Mouse (Mus musculus): ENCODE measurements around the gene Mcfd2.
"Not testable (repeated sequence)": the region's sequence is repeated elsewhere in the genome, so short reads cannot be mapped to it uniquely, and the experiment has no call there.

Gene Mcfd2

GRCm38 (mm10) chr17:87265792-87266186 is at the start of gene Mcfd2:
Gene Mcfd2, minus strand, starts transcription at chr17:87265935.
- DNase-seq (ENCODE audit: low spot score in 2 of 2), result peak; percentile 94 to 95

DNA sequence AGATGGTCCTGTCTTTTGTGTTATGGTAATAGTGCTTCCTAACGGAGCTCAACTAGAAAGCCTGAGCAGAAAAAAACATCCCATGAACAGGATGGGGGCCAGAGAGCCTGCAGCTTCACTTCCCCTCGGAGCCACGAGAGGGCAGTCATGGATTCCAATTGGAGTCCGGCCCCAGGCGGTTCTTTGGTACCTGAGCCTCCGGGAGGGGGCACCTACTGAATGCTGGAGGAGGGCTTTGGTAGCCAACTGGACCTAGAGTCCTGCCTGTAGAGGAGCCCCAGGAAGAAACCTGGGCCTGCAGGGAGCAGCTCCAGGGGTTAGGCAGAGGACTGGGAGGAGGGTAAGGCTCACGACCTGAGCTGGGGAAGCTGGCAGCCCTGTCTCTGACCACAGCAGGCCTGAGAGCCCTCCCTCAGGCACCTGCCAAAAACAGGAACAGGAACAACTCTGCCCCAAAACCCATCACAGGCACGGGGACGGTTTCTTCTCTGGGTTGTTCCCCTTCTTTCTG is 49.3 kb upstream of the Mcfd2 start:
- peak; percentile 88 for DNase-seq (ENCODE audit: low spot score in 2 of 2)

- peak; percentile 51 to 61 for DNase-seq (ENCODE audit: low spot score in 2 of 2)
Measured at GRCm38 (mm10) chr17:87314530-87314946, 48.8 kb upstream of the Mcfd2 start.

DNA sequence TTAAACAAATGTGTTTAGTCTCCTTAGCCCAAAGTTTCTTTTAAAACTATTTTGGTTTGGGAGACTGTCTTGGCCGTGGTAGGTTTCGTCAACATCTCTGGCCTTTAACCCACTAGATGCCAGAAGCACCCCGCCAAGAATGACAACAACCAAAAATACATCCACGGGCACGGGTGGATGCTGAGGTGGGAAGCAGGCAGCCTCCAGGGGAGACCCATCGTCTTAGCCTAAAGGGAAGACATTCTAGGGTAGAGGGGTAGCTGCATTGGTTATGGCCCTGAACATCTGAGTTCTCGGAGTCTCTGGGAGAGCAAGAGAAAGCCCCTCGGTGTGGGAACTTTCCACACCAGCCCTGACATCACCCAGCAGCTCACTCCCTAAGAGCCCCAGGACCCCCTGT is 48.4 kb upstream of the Mcfd2 start:
- no peak for DNase-seq (ENCODE audit: low spot score in 2 of 2)

DNA sequence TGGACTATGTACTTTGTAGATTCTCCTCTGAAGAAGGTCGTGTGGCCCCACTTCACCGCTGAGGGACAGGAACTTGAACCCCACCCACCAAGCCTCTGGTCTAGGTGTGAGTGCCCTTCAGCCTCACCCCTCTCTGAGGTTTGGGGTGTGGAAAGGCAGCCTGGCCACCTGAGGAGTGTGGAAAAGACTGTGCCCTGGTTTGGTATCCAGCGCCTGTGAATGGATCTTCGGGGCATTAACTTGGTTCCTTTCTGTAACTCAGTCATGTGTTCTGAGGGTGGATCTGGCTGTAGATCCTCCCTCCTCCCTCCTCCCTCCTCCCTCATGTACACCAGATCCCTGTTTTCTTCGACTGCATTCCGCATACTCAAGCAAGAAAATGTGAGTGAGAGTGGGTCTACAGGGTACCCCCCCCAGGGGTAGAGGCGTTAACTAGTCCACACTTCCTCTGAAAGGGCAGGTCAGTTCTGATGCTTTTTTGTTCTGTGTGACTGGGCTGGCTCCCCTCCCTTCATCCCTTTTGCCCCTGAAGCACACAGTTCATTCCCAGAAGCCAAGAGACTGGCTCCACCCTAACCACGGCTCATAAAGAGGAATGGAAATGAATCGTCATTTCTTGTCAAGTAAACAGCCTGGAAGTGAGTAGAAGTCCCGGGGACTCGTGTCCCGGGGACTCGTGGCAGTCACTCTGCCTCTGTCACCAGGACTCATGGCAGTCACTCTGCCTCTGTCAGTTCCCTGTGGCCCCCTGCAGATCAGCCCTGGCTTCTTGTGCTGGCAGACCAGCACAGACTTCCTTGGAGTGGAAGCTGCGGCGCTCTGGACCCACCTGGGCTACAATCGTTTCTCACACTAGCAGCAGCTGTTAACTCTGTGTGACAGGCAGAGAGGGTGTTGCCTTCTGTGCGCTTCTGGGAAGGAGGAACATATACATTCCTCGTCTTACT is 47.5 kb upstream of the Mcfd2 start:
- no peak for DNase-seq (ENCODE audit: low spot score in 2 of 2)

DNA sequence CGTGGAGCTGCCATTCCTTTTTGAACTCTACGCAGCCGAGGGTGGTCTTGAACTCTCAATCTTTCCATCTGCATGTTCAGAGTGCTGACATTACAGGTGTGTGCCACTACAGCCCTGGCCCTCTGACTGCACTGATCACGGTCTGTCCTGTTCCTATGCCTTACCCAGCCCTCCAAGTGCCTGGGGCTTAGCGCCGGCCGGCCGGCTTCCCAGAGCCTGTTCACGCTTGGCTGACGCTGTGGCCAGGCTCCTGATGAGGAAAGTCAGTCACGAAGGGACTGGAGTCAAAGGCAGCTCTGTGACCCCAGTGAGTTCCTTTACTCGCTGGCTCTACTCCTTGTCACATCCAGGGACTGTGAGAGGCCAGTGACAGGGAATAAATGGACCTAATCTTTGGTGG is 46.6 kb upstream of the Mcfd2 start:
- no peak for DNase-seq (ENCODE audit: low spot score in 2 of 2)

- no peak for DNase-seq (ENCODE audit: low spot score in 2 of 2)
Measured at GRCm38 (mm10) chr17:87310497-87310896, 44.8 kb upstream of the Mcfd2 start.

- DNase-seq (ENCODE audit: low spot score in 2 of 2), result no peak
Measured at GRCm38 (mm10) chr17:87309073-87309788, 43.5 kb upstream of the Mcfd2 start.

GRCm38 (mm10) chr17:87306746-87307145 is 41.0 kb upstream of the Mcfd2 start:
- no peak for DNase-seq (ENCODE audit: low spot score in 2 of 2)

GRCm38 (mm10) chr17:87305065-87305464 is 39.3 kb upstream of the Mcfd2 start:
- DNase-seq (ENCODE audit: low spot score in 2 of 2), result no peak

DNA sequence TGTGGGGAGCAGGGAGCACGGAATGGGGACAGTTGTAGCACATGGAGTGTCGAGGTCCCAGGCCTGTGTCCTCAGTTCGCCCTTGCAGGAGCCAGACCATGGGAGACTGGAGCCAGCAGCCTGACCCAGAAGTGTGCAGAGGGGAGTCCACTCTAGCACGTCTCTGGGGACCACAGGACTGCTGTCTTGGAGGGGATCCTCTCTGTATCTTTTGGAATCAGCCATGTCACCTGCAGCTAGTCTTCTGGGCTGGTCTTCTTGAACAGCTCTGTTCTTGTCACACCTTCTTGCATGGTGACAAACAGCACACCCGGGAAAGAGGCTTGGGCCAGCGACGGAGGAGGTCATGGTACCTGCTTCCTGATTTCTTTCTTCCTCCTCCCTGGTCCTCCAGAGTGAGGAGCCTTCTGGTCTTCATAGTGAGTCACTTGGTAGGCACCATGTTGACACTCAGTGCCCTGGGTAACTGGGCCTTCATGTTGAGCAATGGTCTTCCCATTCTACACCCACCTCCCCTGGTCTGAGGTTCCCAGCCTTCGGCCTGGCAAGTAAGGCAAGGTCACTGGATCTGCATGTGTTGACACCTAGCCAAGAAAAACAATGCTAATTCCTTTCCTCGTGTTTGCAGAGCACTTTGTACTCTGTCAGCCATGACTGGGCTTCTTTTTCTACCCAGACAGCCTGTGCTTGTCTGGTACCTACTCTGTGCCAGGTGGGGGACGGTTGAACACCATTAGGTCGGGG is 38.6 kb upstream of the Mcfd2 start:
- no peak for DNase-seq (ENCODE audit: low spot score in 2 of 2)

GRCm38 (mm10) chr17:87302014-87302794 is 36.5 kb upstream of the Mcfd2 start:
- no peak for DNase-seq (ENCODE audit: low spot score in 2 of 2)

- DNase-seq (ENCODE audit: low spot score in 2 of 2), result peak; percentile 78 to 81
Measured at GRCm38 (mm10) chr17:87301607-87302006, 35.9 kb upstream of the Mcfd2 start.

DNA sequence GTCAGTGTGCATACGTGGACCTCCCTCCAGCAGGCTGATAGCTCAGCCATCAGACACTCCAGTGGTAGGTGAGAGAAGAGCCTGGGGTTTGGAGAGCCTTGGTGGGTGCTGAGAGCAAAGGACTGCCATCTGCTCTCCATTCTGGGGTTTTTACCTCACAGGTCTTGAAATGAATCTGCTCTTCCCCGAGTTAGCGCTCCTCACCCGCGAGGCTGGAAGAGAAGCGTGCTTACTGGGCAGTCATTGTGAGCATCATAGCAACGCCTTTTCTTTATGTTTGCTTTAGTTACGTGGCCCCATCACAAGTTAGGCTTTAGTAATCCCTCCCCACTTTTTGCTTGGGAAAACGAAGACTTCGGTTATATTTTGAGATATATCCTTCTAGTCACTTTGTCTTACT is 34.6 kb upstream of the Mcfd2 start:
- no peak for DNase-seq (ENCODE audit: low spot score in 2 of 2)

DNA sequence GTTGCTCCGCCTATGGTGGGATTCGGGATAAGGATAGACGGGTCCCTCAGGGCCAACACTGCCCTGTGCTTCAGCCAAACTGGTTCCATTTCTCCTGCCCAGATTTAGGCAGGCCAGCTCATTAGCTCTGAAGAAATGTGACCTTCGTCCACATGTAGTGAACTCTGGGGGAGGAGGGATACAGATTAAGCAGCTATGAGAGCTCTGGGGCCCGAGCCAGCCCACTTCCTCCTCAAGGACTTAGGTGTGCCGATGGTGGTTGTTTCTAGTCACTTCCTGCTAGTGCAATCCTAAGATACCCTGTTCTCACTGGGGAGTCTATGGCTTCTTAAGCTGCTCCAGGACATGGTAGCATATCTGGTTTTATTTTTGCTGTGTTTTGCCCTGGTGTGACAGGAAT is 33.2 kb upstream of the Mcfd2 start:
- peak; percentile 66 to 71 for DNase-seq (ENCODE audit: low spot score in 2 of 2)

GRCm38 (mm10) chr17:87296701-87297100 is 31.0 kb upstream of the Mcfd2 start:
- DNase-seq (ENCODE audit: low spot score in 2 of 2), result not testable (repeated sequence)

DNA sequence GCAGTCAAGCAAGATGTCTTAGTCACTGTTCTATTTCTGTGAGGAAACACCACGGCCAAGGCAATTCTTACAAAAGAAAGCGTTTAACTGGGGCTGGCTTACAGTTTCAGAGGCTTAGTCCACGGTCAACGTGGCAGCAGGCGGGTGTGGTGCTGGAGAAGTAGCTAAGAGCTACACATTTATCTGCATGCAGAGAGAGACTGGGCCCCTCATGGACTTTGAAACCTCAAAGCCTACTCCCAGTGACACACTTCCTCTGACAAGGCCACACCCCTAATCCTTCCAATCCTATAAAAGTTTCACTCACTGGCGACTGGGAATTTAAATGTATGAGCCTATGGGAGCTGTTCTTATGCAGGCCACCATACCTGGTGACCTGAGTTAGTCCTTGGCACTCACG is 30.0 kb upstream of the Mcfd2 start:
- no peak for DNase-seq (ENCODE audit: low spot score in 2 of 2)

DNA sequence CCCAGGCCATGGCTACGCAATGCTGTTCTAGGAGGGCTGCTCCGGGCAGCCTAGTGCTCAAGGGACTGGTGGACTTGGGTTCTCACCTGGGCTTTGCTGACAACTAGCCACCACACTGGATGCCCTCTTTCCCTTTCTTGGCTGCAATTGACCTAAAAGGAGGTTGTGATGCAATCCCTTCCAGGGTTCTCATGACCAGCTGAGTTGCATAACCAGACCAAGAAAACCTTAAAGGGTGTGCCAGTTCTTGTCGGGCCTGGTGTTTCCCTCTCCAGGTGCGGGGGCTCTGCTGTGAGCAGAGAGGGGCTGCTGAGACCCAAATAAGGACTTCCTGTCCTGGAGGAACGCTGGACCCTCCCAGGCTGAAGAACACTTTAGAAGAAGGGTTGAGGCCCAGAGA is 27.4 kb upstream of the Mcfd2 start:
- DNase-seq (ENCODE audit: low spot score in 2 of 2), result no peak

DNA sequence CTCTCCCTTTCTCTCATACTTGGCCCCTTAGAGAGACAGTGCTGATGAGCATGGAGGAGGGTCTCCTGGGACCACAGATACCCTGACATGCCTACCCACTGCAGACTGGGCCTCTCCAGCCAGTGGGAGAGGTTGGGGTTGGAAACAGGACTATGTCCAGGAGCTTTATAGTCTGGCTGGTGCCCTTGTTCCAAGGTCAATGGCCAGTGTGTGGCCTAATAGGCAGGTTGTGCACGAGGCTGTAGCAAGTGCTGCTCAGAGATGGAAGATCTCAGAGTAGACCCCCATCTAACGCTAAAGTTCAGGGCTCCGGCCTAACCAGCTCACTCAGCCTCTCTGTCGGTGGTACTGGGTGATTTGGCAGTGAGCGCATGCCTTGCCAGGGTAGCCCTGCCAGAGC is 26.0 kb upstream of the Mcfd2 start:
- DNase-seq (ENCODE audit: low spot score in 2 of 2), result no peak

DNA sequence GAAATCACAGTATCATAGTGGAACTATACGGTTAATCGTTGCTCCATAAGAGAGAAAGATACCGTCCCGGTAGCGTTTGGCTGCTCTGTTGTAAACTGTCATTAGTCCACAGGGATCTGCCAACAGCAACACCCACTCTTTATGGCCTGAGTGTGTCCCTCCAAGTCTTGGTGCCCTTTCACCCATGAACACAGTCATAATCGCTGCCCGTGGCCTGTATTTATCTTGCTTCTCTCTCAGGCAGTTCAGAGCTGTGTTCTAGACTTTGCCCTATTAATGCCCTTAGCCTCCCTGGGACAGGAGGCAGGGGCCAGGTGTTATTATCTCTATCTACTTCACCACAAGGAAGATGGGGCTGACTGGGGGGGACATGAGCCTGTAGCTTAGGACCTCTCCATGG is 25.3 kb upstream of the Mcfd2 start:
- DNase-seq (ENCODE audit: low spot score in 2 of 2), result no peak

DNA sequence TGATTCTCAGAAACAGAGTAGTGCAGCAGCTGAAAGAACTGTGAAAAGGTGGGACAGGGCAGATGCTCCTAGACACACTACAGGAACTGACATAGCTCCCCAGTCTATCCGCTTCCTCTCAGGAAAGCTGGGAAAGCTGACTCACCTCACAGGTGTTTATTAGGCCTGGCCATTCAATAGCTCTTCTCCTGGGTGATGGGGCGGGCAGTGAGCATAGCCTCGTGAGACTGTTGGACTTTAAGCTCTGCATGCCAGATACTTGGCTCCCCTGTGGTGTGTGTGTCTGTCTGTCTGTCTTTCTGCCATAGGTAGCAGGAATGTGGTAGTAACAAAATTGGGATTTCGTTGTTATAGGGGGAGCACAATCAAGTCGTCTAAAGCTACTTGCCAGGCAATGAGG is 23.6 kb upstream of the Mcfd2 start:
- DNase-seq (ENCODE audit: low spot score in 2 of 2), result no peak

Data from spleen, postnatal 36 days (tissue).